Mouse (Mus musculus) liver (tissue): ENCODE data around the gene Rufy4.

Experiments used
- DNase-seq: peaks from one replicate; pipeline ENCODE4 v3.0.0-alpha.2; 2020; ENCODE audit warnings: mixed read lengths

Gene Rufy4

DNA sequence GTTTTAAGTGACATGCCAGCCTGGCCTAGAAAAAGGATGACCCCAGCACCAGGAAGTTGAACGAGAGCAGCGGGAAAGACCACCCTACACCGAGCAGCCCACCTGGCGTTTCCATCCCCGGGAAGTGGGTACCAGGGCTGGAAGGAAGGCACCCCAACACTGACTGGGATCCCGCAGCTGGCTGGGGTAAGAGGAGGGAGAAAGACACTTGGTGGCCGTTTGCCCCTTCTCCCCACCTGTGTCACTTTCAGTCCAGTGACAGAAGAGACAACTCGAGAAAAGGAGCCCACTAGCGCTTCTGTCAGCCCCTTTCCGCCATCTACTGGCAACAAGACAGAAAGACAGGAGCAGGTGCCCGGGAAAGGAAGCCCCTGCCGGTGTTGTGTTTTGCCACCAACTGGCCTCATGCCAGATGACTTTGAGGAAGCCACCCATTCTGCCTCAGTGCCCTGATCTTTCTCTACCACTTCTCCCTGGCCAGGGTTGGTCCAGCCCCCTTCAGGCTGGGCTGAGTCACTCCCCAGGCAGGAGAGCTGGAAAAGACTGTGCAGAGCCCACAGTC is at the start of gene Rufy4:
Gene Rufy4, plus strand, starts transcription at position 551 of the 562 bp plus-strand sequence.
- peak; percentile 62 for DNase-seq

DNA sequence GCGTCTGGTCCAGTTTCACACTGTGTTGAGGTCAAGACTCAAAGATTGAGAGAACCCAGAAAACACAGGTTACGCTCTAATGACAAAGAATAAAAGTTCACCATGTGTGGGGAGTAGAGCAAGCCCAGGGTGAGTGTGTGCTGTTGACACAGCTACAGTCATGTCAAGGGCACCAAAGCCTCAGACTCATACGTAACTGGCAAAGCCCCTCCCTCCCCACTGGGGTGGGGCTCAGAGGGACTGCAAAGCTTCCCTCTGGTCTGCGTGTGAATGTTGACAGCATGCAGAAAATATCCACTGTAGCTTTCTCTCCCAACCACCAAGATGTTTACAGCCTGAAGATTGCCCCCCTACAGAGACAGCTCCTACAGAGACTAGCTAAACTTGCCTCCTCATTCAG is 49.1 kb upstream of the Rufy4 start:
- DNase-seq, result no peak

- peak; percentile 76 for DNase-seq
These were observed 48.0 kb upstream of the Rufy4 start for GRCm38 (mm10) chr1:74077353-74077752.

GRCm38 (mm10) chr1:74081573-74081989 is 43.8 kb upstream of the Rufy4 start:
- DNase-seq, result no peak

DNA sequence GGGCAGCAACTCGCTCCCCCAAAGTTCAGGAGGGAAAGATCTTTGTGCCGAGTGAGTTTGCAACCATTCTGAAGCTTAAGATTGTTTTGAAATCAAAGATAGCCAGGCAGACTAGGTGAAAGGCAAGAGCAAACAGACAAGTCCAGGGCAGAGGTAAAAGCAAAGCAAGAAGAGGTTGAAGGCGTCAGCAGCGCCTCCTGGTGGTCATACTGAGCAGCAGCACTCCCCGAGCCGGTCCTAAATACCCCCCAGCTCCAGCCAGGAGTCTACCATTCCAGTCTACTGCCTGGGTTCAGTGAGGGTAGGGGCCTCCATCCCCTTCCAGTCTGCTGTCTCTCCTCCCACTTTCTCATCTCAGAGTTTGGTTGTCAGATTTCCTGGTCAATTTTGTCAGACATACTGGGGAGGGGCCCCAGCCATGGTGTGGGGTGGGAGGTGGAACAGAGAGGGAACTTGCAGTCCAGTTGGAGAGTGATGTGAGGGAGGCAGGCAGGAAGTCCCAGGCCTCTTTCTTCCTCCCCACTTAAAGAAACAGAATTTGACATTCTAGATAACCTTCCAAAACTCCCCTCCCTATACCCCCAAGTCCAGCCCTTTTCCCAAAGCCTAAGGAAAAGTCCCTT is 42.4 kb upstream of the Rufy4 start:
- peak; percentile 61 for DNase-seq

GRCm38 (mm10) chr1:74084065-74084705 is 41.2 kb upstream of the Rufy4 start:
- DNase-seq, result no peak

GRCm38 (mm10) chr1:74084752-74085151 is 40.6 kb upstream of the Rufy4 start:
- DNase-seq, result no peak

DNA sequence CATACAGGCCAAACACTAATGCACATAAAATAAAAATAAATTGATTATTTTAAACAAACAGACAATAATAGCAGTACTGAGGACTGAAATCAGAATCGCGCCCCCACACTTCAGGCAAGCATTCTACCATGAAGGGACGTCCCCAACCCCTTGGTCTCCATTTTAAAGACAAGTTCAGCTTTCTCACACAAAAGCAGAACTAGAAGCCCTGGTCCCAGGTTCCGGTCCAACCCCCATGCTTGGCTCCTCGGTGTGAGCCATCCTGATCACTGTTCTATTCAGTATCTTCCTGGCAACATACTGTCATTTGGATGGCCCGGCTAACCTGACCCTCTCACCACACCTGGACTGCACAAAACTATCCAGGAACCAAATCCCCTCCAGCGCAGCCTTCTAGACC is 39.8 kb upstream of the Rufy4 start:
- no peak for DNase-seq

GRCm38 (mm10) chr1:74088569-74088968 is 36.8 kb upstream of the Rufy4 start:
- no peak for DNase-seq

DNA sequence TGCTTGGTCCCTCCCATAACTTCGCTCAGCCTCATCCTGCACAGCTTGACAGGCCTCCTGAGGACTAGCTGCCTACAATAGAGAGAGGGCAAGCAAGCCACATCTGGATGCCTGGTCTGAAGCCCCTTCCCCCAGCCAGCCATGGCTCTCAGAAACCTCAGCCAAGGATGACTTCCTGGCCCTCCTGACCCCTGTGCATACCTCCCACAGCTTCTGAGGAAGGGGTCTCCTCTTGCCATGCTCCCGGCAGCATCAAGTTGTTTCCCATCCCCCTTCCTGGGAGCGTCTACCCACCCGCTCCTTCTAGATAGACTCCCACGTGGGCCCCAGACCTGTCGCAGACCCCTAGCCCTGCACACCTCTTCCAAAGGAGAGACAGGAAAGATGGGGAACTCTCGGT is 35.0 kb upstream of the Rufy4 start:
- DNase-seq, result no peak

DNA sequence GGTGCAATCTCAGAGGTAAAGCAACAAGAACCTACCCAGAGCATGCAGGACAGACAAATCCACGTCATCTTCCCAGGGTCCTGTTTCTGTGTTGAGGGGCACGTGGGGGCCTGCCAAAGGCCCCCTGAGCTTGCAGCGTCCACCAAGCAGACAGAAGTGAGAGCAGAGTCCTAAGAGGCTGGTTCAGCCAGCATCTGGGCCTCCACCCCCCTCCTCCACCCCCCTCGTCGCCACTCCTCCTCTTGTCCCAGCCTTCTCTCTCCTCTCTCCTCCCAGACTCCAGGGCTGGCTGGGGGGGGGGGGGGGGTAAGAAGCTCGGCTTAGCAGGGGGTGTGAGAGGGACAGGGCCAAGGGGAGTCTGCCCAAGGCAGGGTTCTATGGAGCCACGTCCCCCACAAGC is 34.2 kb upstream of the Rufy4 start:
- no peak for DNase-seq

DNA sequence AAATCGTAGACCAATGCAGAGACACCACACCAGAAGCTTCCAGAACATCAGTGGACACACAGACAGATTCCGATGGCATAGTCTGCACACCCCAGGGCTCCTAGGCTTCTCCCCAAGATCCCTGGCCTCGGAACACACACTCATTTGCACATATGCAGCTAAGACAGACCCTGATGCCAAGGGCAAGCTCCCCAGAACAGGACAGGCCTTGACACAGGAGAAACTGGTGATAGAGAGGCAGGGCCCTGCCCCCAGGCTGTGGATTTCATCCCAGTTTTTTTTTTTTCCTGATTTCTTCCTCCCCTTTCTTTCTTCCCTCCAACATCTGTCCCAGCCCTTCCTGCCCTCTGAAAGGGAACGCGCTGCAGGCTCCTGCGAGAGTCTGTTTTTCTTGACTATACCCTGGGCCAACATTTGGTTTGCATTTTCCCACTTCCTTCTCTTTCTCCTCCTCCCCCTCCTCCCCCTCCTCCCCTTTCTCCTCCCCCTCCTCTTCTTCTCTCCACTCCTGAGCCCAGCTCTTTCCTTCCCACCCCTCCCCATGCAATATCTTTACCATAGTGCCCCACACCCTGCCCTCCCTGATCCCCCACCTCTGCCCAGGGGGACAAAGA is 33.6 kb upstream of the Rufy4 start:
- DNase-seq, result no peak

GRCm38 (mm10) chr1:74092242-74092641 is 33.1 kb upstream of the Rufy4 start:
- DNase-seq, result no peak

- no peak for DNase-seq
These were observed 31.9 kb upstream of the Rufy4 start for GRCm38 (mm10) chr1:74093447-74093846.

GRCm38 (mm10) chr1:74094497-74095270 is 30.7 kb upstream of the Rufy4 start:
- no peak for DNase-seq

GRCm38 (mm10) chr1:74095296-74095695 is 30.0 kb upstream of the Rufy4 start:
- DNase-seq, result no peak

GRCm38 (mm10) chr1:74095728-74096127 is 29.6 kb upstream of the Rufy4 start:
- no peak for DNase-seq

GRCm38 (mm10) chr1:74098004-74099000 is 27.0 kb upstream of the Rufy4 start:
- DNase-seq, result peak; percentile 35

GRCm38 (mm10) chr1:74099001-74099435 is 26.3 kb upstream of the Rufy4 start:
- DNase-seq, result peak; percentile 25

DNA sequence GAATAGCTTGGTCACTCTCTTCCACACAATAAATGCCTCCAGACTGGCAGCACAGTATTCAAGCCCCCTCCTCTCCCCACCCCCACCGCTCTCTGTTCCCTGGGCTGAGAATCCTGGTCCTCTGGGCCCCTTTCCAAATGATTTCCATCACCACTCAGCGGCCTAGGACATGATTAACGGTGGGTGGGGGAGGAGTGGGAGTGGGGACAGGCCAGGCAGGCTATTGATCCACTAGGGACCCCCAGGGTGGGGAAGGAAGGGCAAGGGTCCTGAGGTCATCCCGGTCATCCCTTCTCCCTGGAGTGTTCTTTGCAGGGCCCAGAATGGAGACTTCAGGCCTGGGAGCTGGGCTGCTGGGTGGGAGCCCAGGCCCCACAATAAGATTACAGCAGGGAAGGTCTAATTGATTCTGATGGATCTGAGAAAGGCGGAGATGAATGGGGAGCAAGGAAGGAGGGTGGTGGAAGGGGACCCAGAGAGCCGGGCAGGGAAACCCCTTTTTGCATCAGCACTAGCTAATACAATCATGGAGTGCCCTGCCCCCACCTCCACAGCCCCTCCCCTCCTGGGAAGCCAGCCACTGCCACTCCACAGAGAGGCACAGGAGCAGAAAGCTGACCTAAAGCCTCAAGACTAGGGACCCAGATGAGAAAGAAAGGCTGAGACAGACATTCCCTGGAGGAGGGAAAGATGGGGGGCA is 21.5 kb upstream of the Rufy4 start:
- no peak for DNase-seq

DNA sequence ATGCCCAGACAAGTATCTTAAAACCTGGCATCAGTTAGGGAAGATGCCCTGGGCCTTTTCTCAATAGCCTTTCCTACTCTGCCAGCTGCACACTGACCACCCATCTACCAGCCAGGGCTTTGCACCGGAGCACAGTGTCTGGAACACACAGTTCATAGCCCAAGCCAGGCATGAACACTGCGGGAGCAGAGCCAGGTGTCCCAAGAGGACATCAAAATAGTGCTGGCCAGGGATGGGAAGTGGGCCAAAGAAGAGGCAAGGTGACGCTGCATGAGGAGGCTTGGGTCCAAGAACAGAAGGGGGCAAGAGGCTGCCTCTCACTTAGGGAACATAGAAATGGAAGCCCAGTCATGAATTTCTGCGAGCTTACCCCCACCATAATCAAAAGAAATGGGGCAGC is 19.7 kb upstream of the Rufy4 start:
- no peak for DNase-seq
